Mouse (Mus musculus): ENCODE results near the gene Zbtb44. TPM values are rescaled to one million over a fixed set of nuclear protein-coding genes. Genes with fewer than 3 reads are reported as not detected.
A peak's percentile ranks its signal among the peaks of the same experiment; 100 is the strongest.

Zbtb44 gene
- 10.2 and 10.4 TPM in 2 replicates for polyA plus RNA-seq (2016; fragmentation: Nextera tagmentation; extraction: Ambion mirVana)

DNA sequence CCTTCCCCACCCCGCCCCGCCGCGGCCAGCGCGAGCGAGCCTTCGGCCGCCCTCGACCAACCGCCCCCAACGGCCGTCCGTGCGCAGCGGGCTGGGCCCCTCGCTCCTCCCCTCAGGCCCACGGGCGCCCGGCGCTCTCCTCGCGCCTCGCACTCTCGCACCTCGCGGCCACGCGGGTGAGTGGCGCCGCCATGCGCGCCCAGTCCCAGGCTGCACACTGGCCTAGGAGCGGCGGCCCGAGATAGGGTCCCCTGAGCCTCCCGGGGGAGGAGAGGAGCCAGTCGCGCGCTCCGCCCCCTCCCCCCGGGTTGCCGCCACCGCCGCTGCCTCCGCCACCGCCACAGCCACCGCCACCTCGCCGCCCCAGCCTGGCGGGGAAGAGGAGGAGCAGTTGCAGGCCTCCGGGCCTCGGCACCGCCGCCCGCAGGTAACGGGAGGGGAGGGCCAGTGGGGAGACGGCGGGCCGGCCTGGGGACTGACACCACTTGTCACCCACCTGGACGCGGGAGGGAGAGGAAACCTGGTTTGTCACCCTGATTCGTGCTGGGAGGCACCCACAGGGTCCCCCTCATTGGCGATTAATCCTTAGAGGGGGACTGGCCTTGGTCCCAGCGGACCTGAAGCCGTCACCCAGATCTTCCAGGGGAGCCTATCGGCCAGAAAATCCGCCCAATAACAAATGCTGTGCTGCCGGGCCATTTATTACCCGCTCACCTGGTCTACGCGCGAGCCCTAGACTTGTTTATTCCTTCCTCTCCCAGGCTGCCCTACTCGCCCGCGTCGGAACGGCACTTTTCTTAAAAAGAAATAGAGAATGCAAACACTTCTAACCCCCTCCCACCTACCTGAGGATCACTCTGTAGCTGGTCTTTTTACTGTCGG is at the start of gene Zbtb44:
TSS of gene Zbtb44 (plus strand) at position 113 of the 882 bp plus-strand sequence.
- H3K4me2 ChIP-seq = peak within 1 kb of the TSS; percentile 93
- H3K4me3 ChIP-seq = peak within 1 kb of the TSS; percentile 88
- no peaks in the 10 kb centered on the region for H3K9me3 ChIP-seq (replicated peaks)
- peak within 1 kb of the TSS; percentile 98 for H3K27ac ChIP-seq
- no peaks in the 10 kb centered on the region for H3K27me3 ChIP-seq (replicated peaks)
- H3K4me1 ChIP-seq = peaks cover 21% of the 10 kb centered on the region
- H3K36me3 ChIP-seq = peaks cover 15% of the 10 kb centered on the region
- ATAC-seq = peak; percentile 87
- under 1% methylated on average over 49 of the region's 79 CpGs for WGBS (ENCODE audit: insufficient replicate concordance)
- H3K9ac ChIP-seq = peak within 1 kb of the TSS; percentile 95

DNA sequence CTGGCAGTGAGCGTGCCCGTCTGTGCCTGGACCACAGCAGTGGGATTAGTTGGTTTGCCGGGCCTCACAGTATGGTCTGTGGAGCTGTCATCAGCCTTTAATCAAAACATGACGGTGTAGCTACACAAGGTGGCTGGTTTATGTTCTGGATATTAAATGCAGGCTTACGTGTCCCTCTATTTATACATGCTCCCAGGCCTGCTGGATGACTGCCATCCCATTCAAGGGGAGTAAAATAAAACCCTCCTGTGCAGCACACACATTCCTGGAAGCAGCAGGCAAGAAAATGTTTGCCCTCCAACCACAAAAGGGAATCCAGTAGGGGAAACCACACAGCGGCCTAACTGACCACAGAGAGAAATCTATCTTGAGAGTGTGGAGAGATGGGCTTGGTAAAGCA is 44.7 kb upstream of the Zbtb44 start:
- Histone ChIP-seq H3K4me3 (no peak overlapping the region), H3K27ac (no peak overlapping the region)
- 52% methylated on average over 6 of the region's 6 CpGs for WGBS (ENCODE audit: insufficient replicate concordance)

DNA sequence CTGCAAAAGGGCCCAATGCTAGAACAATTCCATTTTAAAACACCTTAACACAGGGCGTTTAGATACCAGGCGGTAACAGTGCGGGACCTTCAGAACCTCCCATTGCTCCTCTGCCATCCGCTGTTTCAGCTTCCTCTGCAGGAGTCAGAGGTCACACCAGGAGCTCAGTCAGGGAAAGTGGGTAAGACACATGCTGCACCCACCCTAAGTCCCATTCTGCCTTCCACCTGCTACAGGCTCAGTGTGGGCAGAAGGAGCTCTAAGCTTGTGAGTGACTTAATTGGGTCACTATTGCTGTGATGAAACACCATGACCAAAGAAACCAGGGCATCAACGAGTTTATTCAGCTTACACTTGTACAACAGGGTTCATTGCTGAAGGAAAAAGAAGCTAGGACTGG is 37.3 kb upstream of the Zbtb44 start:
- Histone ChIP-seq H3K4me2 (no peak overlapping the region), H3K4me3 (no peak overlapping the region), H3K9me3 (replicated peaks) (no peaks in the 10 kb centered on the region), H3K9ac (no peak overlapping the region), H3K27ac (no peak overlapping the region), H3K4me1 (no peaks in the 10 kb centered on the region), H3K27me3 (replicated peaks) (no peaks in the 10 kb centered on the region), H3K36me3 (no peaks in the 10 kb centered on the region)
- WGBS (ENCODE audit: insufficient replicate concordance) = 70% methylated on average over 5 of the region's 5 CpGs
- no peak for ATAC-seq

More for the DNA sequence above, 44.7 kb upstream of the Zbtb44 start:
- H3K4me2 ChIP-seq = no peak overlapping the region
- no peaks in the 10 kb centered on the region for H3K4me1 ChIP-seq
- no peak for ATAC-seq
- H3K9me3 ChIP-seq (replicated peaks) = no peaks in the 10 kb centered on the region
- no peaks in the 10 kb centered on the region for H3K36me3 ChIP-seq
- H3K27me3 ChIP-seq (replicated peaks) = no peaks in the 10 kb centered on the region
- H3K9ac ChIP-seq = no peak overlapping the region

DNA sequence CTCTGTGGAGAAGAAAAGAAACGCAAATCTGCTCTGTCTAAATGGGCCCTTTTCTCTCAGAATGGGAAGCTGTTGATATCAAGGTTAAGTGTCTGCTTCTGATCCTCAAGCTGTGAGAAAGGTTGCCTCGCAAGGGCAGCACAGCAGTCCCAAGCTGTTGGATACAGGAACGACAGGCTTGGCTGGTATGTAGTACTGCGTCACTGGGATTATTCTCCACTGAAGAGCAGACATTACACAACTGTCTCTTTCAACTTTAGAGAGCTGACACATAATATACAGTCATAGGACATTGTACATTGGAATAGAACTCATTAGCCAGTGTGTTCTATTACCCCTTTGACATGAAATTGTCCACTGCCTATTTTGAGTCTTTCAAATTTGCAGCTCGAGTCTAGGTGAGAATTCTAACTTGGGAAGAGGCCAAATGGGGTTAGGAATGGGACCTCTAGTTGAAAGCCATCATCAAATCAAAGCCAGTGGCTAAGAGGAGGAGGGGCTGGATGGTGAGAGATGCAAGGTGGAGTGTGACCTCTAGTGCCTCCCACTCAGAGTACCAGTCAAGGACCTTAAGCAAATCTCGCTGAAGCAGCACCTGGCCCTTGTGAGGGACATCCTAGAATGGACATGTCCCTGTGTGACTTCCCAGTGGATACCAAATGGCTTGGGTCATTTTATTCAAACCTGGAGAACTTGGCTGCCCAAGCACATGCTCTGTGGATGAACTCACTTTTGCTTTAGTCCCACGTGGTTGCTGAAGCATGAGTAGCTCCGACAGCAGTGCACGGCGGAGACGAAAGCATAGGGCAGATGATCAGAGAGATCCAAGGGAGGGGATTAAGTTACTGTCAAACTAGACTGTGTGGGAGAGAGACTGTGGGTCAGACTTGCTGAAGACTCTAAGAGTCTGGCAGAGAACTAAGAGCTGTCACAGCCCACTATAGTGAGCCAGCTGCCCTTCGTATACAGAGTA is 33.6 kb upstream of the Zbtb44 start:
- Histone ChIP-seq H3K4me3 (no peak overlapping the region), H3K9me3 (replicated peaks) (no peaks in the 10 kb centered on the region), H3K4me1 (no peaks in the 10 kb centered on the region), H3K27me3 (replicated peaks) (no peaks in the 10 kb centered on the region; the same call in 1 of the 2 replicates), H3K36me3 (no peaks in the 10 kb centered on the region), H3K27ac (no peak overlapping the region), H3K9ac (no peak overlapping the region), H3K4me2 (no peak overlapping the region)
- no peak for ATAC-seq
- WGBS (ENCODE audit: insufficient replicate concordance) = 66% methylated on average over 12 of the region's 12 CpGs

DNA sequence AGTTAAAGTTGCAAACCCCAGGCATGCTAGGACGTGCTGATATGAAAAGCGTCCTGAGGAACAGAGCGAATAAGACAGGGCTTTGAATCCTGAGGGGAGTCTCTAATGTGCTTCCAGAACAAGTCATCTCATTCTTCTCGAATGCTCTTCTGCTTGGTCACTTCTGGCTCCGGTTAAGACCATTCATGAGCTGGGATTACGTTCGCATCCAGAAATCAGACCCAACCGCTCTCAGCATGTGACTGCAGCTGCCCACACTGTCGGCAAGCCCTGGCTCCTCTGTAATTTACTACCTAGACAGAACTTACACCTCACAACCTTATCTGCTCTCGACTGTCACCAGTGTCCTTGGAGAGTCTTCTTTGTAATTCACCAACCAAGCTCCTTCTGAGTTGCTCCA is 29.8 kb upstream of the Zbtb44 start:
- no peaks in the 10 kb centered on the region; the same call in 1 of the 2 replicates for H3K27me3 ChIP-seq (replicated peaks)
- no peak overlapping the region for H3K9ac ChIP-seq
- 62% methylated on average over 10 of the region's 10 CpGs for whole genome bisulfite sequencing (ENCODE audit: insufficient replicate concordance)
- ATAC-seq = no peak
- no peaks in the 10 kb centered on the region for H3K36me3 ChIP-seq
- no peak overlapping the region for H3K4me3 ChIP-seq
- H3K4me1 ChIP-seq = no peaks in the 10 kb centered on the region
- H3K4me2 ChIP-seq = no peak overlapping the region
- H3K27ac ChIP-seq = no peak overlapping the region
- no peaks in the 10 kb centered on the region for H3K9me3 ChIP-seq (replicated peaks)

DNA sequence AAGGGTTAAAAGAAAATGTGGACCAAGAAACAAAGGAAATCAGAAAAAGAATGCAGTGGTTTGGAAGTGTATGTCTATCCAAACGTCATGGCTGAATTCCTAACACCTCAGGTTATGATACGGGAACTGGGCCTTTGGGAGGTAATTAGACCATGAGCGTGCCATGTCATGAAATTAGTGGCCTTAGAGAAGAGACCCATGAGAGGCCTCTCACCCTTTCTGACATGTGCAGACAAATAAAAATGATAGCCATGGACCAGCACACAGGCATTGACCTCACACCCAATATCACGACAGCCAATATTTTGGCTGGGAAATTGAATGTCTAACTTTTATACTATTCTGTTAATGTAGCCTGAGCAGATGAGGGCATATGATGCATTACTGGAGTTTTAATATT is 27.9 kb upstream of the Zbtb44 start:
- no peak overlapping the region for H3K4me3 ChIP-seq
- no peaks in the 10 kb centered on the region for H3K36me3 ChIP-seq
- no peaks in the 10 kb centered on the region; the same call in 1 of the 2 replicates for H3K27me3 ChIP-seq (replicated peaks)
- 69% methylated on average over 4 of the region's 4 CpGs for WGBS (ENCODE audit: insufficient replicate concordance)
- no peaks in the 10 kb centered on the region for H3K4me1 ChIP-seq
- no peaks in the 10 kb centered on the region for H3K9me3 ChIP-seq (replicated peaks)
- ATAC-seq = no peak
- no peak overlapping the region for H3K4me2 ChIP-seq
- H3K9ac ChIP-seq = no peak overlapping the region
- H3K27ac ChIP-seq = no peak overlapping the region

DNA sequence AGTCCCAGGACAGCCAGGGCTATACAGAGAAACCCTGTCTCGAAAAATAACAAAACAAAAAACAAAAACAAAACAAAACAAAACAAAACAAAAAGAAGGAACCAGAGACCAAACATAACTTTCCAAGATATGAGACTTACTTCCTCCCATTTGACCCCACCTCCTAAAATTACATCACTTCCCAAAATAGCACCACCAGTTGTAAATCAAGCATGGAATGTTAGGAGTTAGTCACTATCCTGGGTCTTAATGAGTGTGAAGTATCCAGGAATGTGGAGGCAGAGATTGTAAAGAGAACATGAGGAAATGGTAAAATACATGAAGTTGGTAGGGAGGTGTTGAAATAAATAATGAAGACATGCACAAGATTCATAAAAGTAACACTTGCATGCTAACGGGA is 21.1 kb upstream of the Zbtb44 start:
- Histone ChIP-seq H3K27ac (no peak overlapping the region), H3K9ac (no peak overlapping the region), H3K27me3 (replicated peaks) (no peaks in the 10 kb centered on the region), H3K36me3 (no peaks in the 10 kb centered on the region), H3K4me2 (no peak overlapping the region), H3K4me3 (no peak overlapping the region), H3K9me3 (replicated peaks) (no peaks in the 10 kb centered on the region), H3K4me1 (no peaks in the 10 kb centered on the region)
- no peak for ATAC-seq
- 38% methylated on average over 2 of the region's 2 CpGs for WGBS (ENCODE audit: insufficient replicate concordance)

DNA sequence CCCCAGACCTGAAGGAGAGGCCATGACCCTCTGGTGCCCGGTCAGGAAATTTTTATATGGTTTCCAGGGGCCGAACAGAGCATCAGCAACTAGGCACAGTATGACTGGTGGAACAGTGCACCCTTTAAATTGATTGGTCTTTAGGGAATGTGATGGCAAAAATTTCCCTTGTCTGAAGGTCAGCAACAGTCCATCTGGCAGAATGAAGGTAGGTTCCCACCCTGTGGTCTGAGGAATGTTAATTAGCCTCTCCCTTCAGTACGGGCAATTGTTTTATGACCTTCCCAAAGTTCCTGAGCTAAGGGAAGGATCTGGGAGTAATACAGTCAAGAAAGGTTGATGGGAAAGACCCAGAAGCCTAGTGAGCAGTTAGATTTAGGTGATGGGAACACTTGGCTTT is 20.4 kb upstream of the Zbtb44 start:
- Histone ChIP-seq H3K9ac (no peak overlapping the region), H3K27me3 (replicated peaks) (no peaks in the 10 kb centered on the region), H3K4me3 (no peak overlapping the region), H3K4me1 (no peaks in the 10 kb centered on the region), H3K27ac (no peak overlapping the region), H3K4me2 (no peak overlapping the region), H3K36me3 (no peaks in the 10 kb centered on the region), H3K9me3 (replicated peaks) (no peaks in the 10 kb centered on the region)
- ATAC-seq = no peak
- 54% methylated on average over 3 of the region's 3 CpGs for WGBS (ENCODE audit: insufficient replicate concordance)

DNA sequence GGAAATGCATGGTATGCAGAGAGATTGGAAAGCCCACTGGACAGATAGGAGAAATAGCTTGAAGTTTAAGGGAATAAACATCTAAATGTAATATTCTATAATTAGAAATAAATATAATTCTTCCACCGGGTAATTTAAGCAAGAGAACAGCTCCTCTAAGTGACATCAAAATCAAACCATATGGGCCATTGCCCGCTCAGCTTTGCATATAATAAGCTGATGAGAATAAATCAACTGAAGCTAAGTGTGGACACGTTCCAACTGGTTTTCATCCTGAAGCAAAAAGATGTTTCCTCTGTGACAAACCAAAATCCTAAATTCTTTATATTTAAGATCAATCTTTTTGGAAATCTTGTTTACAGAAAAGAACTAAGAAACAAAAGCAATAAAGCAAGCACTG is 19.7 kb upstream of the Zbtb44 start:
- Histone ChIP-seq H3K36me3 (no peaks in the 10 kb centered on the region), H3K9me3 (replicated peaks) (no peaks in the 10 kb centered on the region), H3K27me3 (replicated peaks) (no peaks in the 10 kb centered on the region), H3K27ac (no peak overlapping the region), H3K4me3 (no peak overlapping the region), H3K4me2 (no peak overlapping the region), H3K4me1 (no peaks in the 10 kb centered on the region), H3K9ac (no peak overlapping the region)
- WGBS (ENCODE audit: insufficient replicate concordance) = 67% methylated on average over 3 of the region's 3 CpGs
- ATAC-seq = no peak

DNA sequence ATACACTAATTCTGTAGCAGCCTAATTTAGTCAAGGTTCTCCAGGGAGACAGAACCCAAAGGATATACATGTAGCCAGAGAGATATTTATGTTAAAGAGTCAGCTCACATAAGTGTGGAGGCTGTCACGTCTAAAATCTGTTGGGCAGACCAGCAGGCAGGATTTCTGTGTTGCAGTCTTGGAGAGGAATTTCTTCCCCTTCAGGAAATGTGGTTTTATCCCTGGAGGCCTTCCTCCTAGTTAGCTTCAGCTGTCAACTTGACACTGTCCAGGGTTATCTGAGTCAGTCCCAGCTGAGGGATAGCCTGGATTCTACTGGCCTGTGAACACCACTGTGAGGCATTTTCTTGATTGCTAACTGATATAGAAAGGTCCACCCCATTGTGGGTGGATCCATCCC is 18.9 kb upstream of the Zbtb44 start:
- Histone ChIP-seq H3K4me1 (no peaks in the 10 kb centered on the region), H3K27me3 (replicated peaks) (no peaks in the 10 kb centered on the region), H3K9ac (no peak overlapping the region), H3K36me3 (no peaks in the 10 kb centered on the region), H3K4me2 (no peak overlapping the region), H3K4me3 (no peak overlapping the region), H3K9me3 (replicated peaks) (no peaks in the 10 kb centered on the region), H3K27ac (no peak overlapping the region)
- WGBS (ENCODE audit: insufficient replicate concordance) = 19% methylated on average over 1 of the region's 1 CpGs
- no peak for ATAC-seq

DNA sequence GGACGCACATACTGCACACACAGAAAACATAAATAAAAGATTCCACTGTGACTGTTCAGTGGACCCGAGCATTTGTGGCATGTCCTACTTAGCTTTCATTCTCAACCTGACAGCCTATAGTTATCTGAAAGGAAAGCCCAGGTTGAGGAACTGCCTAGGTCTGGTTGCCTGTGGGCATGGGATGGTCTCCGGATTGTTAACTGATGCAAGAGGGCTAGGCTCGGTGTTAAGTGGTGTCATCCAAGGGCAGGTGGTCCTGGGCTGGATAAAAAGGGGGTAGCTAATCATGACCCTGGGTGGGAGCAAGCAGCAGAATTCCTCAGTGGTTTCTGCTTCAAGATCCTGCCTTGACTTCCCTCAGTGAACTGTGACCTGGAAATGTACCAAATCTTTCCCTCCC is 17.8 kb upstream of the Zbtb44 start:
- H3K4me2 ChIP-seq = no peak overlapping the region
- no peaks in the 10 kb centered on the region for H3K9me3 ChIP-seq (replicated peaks)
- no peak overlapping the region for H3K9ac ChIP-seq
- H3K4me3 ChIP-seq = no peak overlapping the region
- H3K36me3 ChIP-seq = no peaks in the 10 kb centered on the region
- no peak for ATAC-seq
- no peaks in the 10 kb centered on the region for H3K27me3 ChIP-seq (replicated peaks)
- H3K4me1 ChIP-seq = no peaks in the 10 kb centered on the region
- 67% methylated on average over 4 of the region's 4 CpGs for whole genome bisulfite sequencing (ENCODE audit: insufficient replicate concordance)
- H3K27ac ChIP-seq = no peak overlapping the region

DNA sequence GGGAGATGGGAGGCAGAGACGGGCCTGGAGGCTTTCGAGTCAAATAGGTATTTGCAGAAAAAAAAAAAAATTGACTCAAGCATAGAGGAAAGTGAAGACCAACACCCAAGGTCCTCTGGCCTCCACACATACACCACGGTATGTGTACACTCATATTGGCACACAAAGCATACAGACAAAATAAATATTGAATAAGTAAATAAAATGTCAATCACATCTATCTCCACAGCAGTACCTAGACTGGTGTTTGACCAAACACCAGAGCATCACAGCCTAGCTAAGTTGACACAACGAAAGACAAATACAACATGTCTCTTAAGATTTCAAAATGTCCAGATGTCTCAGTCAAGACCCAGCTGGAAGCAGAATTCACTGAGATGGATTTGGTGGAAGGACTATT is 17.0 kb upstream of the Zbtb44 start:
- H3K9me3 ChIP-seq (replicated peaks) = no peaks in the 10 kb centered on the region
- WGBS (ENCODE audit: insufficient replicate concordance) = 71% methylated on average over 4 of the region's 4 CpGs
- no peak overlapping the region for H3K27ac ChIP-seq
- no peak for ATAC-seq
- no peak overlapping the region for H3K9ac ChIP-seq
- H3K4me2 ChIP-seq = no peak overlapping the region
- H3K27me3 ChIP-seq (replicated peaks) = no peaks in the 10 kb centered on the region
- no peaks in the 10 kb centered on the region for H3K4me1 ChIP-seq
- H3K4me3 ChIP-seq = no peak overlapping the region
- no peaks in the 10 kb centered on the region for H3K36me3 ChIP-seq
